Mouse (Mus musculus) cortical plate, adult 2 months (tissue): ENCODE measurements around the gene Gtf2h3.

Experiments used
- CTCF ChIP-seq: fragments of 200-500 bp; IDR thresholded peaks from 2 replicates; pipeline ENCODE4 v1.5.1; 2011; ENCODE audit warnings: mild to moderate bottlenecking, control low read depth, low read length; ENCODE audit not compliant: insufficient read depth; ENCODE audit errors: extremely low read depth
- POLR2A ChIP-seq: fragments of 200-500 bp; IDR thresholded peaks from 2 replicates; pipeline ENCODE4 v1.6.1; 2011; ENCODE audit warnings: mild to moderate bottlenecking, low read length, control low read depth; ENCODE audit not compliant: insufficient read depth; ENCODE audit errors: extremely low read depth

- TF ChIP-seq POLR2A (no peak), CTCF (no peak)
These were observed 53.5 kb downstream of the Gtf2h3 start for GRCm38 (mm10) chr5:124632461-124632860.
